Mouse (Mus musculus) lung, postnatal 10 days (tissue): ENCODE data around the gene Pced1b.
A peak's percentile ranks its signal among the peaks of the same experiment; 100 is the strongest.
"Not testable (repeated sequence)": the region's sequence is repeated elsewhere in the genome, so short reads cannot be mapped to it uniquely, and the experiment has no call there.

ENCODE experiments used
- DNase-seq: peaks from one replicate; pipeline ENCODE4 v3.0.0; 2021

The Pced1b gene

GRCm38 (mm10) chr15:97374085-97374844 is 127.4 kb downstream of the Pced1b start:
- no peak for DNase-seq

GRCm38 (mm10) chr15:97374845-97375720 is 128.2 kb downstream of the Pced1b start:
- DNase-seq = no peak

- no peak for DNase-seq
Observed at GRCm38 (mm10) chr15:97376081-97376742, 129.3 kb downstream of the Pced1b start.

GRCm38 (mm10) chr15:97376792-97377222 is 129.9 kb downstream of the Pced1b start:
- peak; percentile 68 for DNase-seq

- no peak for DNase-seq
Observed at GRCm38 (mm10) chr15:97378061-97378460, 131.2 kb downstream of the Pced1b start.

GRCm38 (mm10) chr15:97379489-97380304 is 132.8 kb downstream of the Pced1b start:
- DNase-seq = no peak

GRCm38 (mm10) chr15:97382567-97382966 is 135.7 kb downstream of the Pced1b start:
- no peak for DNase-seq

GRCm38 (mm10) chr15:97383523-97384141 is 136.7 kb downstream of the Pced1b start:
- no peak for DNase-seq

- DNase-seq = no peak
Observed at GRCm38 (mm10) chr15:97384170-97385018, 137.5 kb downstream of the Pced1b start.

- DNase-seq = not testable (repeated sequence)
Observed at GRCm38 (mm10) chr15:97385174-97385573, 138.3 kb downstream of the Pced1b start.

- no peak for DNase-seq
Observed at GRCm38 (mm10) chr15:97387793-97388192, 140.9 kb downstream of the Pced1b start.

- no peak for DNase-seq
Observed at GRCm38 (mm10) chr15:97389577-97389976, 142.7 kb downstream of the Pced1b start.

- no peak for DNase-seq
Observed at GRCm38 (mm10) chr15:97390778-97391177, 143.9 kb downstream of the Pced1b start.

GRCm38 (mm10) chr15:97391436-97391835 is 144.5 kb downstream of the Pced1b start:
- DNase-seq = no peak

GRCm38 (mm10) chr15:97394561-97394960 is 147.7 kb downstream of the Pced1b start:
- DNase-seq = no peak

GRCm38 (mm10) chr15:97396586-97397299 is 149.8 kb downstream of the Pced1b start:
- DNase-seq = no peak

- DNase-seq = no peak
Observed at GRCm38 (mm10) chr15:97397793-97398192, 150.9 kb downstream of the Pced1b start.

GRCm38 (mm10) chr15:97400866-97401265 is 154.0 kb downstream of the Pced1b start:
- no peak for DNase-seq

- no peak for DNase-seq
Observed at GRCm38 (mm10) chr15:97404483-97404882, 157.6 kb downstream of the Pced1b start.

GRCm38 (mm10) chr15:97404998-97405397 is 158.1 kb downstream of the Pced1b start:
- DNase-seq = no peak
